Mouse (Mus musculus) forebrain, embryonic 16.5 days (tissue): ENCODE results near the gene Dmtf1. TPM values are rescaled to one million over a fixed set of nuclear protein-coding genes. Genes with fewer than 3 reads are reported as not detected.
"Not testable (repeated sequence)": the region's sequence is repeated elsewhere in the genome, so short reads cannot be mapped to it uniquely, and the experiment has no call there.

Source experiments
- ATAC-seq: fragments of 200-750 bp; cut with Nextera tagmentation; 2 replicates; pipeline ENCODE4 v1.8.0; 2017; ENCODE audit warnings: mild to moderate bottlenecking, moderate library complexity
- H3K27ac ChIP-seq: fragments of 300-500 bp; sonication (generic); 2 replicates; pipeline ENCODE4 v1.5.1; 2014; ENCODE audit warnings: low read length, control low read depth
- H3K27me3 ChIP-seq: fragments of 300-500 bp; sonication (generic); replicated peaks from 2 replicates; pipeline ENCODE4 v1.6.1; 2014; ENCODE audit warnings: low read length; ENCODE audit not compliant: control insufficient read depth, insufficient read depth
- H3K36me3 ChIP-seq: fragments of 300-500 bp; sonication (generic); 2 replicates; pipeline ENCODE4 v1.6.1; 2014; ENCODE audit not compliant: control insufficient read depth, insufficient read depth
- H3K4me1 ChIP-seq: fragments of 300-500 bp; sonication (generic); replicated peaks from 2 replicates; pipeline ENCODE4 v1.6.1; 2014; ENCODE audit warnings: low read length; ENCODE audit not compliant: control insufficient read depth, insufficient read depth
- H3K4me2 ChIP-seq: fragments of 300-500 bp; sonication (generic); 2 replicates; pipeline ENCODE4 v1.6.1; 2014; ENCODE audit warnings: mild to moderate bottlenecking, low read length, control low read depth
- H3K4me3 ChIP-seq: fragments of 300-500 bp; sonication (generic); replicated peaks from 2 replicates; pipeline ENCODE4 v1.5.1; 2014; ENCODE audit warnings: mild to moderate bottlenecking, low read length, control low read depth
- H3K9ac ChIP-seq: fragments of 300-500 bp; sonication (generic); replicated peaks from 2 replicates; pipeline ENCODE4 v1.6.1; 2014; ENCODE audit warnings: low read depth, low read length, control low read depth
- H3K9me3 ChIP-seq: fragments of 300-500 bp; sonication (generic); 2 replicates; pipeline ENCODE4 v1.6.1; 2016; ENCODE audit warnings: low read length; ENCODE audit not compliant: control insufficient read depth
- WGBS: fragments of 180-500 bp; shearing (Covaris S2); extraction: QIAGEN DNeasy Blood & Tissue Kit; methylation state at CpG from one replicate; pipeline ENCODE4 v1.1.7; 2014; 5-methylcytosine and 5-hydroxymethylcytosine counted together
- polyA plus RNA-seq: library from polyadenylated mRNA; unstranded; fragments of >200 nt; fragmentation: Nextera tagmentation; extraction: Ambion mirVana; gene quantifications from 2 replicates; pipeline ENCODE4 v1.2.1, GENCODE M21; 2015

Dmtf1 gene
- polyA plus RNA-seq = 75.0 and 78.8 TPM in 2 replicates

GRCm38 (mm10) chr5:9161456-9162041, at the start of gene Dmtf1:
Gene Dmtf1, minus strand, starts transcription at chr5:9161776.
- Histone ChIP-seq H3K4me3 (peak within 1 kb of the TSS; percentile 93), H3K4me1 (peaks cover 9% of the 10 kb centered on the region), H3K36me3 (no peaks in the 10 kb centered on the region), H3K27me3 (no peaks in the 10 kb centered on the region), H3K27ac (peak within 1 kb of the TSS; percentile 95), H3K4me2 (peak within 1 kb of the TSS; percentile 79), H3K9ac (peak within 1 kb of the TSS; percentile 79), H3K9me3 (no peaks in the 10 kb centered on the region)
- under 1% methylated on average over 61 of the region's 64 CpGs for WGBS
- peak; percentile 95 for ATAC-seq

GRCm38 (mm10) chr5:9186467-9186866, 24.9 kb upstream of the Dmtf1 start:
- no peak overlapping the region for H3K9ac ChIP-seq
- H3K4me2 ChIP-seq = no peak overlapping the region
- H3K9me3 ChIP-seq = no peaks in the 10 kb centered on the region
- H3K36me3 ChIP-seq = no peaks in the 10 kb centered on the region
- H3K4me3 ChIP-seq = no peak overlapping the region
- no peaks in the 10 kb centered on the region for H3K4me1 ChIP-seq
- 86% methylated on average over 1 of the region's 1 CpGs for WGBS
- no peak for ATAC-seq
- H3K27me3 ChIP-seq = no peaks in the 10 kb centered on the region
- H3K27ac ChIP-seq = no peak overlapping the region

- no peak overlapping the region for H3K4me2 ChIP-seq
- no peaks in the 10 kb centered on the region for H3K27me3 ChIP-seq
- no peak overlapping the region for H3K9ac ChIP-seq
- no peak for ATAC-seq
- H3K36me3 ChIP-seq = no peaks in the 10 kb centered on the region
- no peak overlapping the region for H3K27ac ChIP-seq
- no peak overlapping the region for H3K4me3 ChIP-seq
- H3K4me1 ChIP-seq = no peaks in the 10 kb centered on the region
- no peaks in the 10 kb centered on the region for H3K9me3 ChIP-seq
- WGBS = 65% methylated on average over 2 of the region's 2 CpGs
Measured at GRCm38 (mm10) chr5:9173295-9173694, 11.7 kb upstream of the Dmtf1 start.

DNA sequence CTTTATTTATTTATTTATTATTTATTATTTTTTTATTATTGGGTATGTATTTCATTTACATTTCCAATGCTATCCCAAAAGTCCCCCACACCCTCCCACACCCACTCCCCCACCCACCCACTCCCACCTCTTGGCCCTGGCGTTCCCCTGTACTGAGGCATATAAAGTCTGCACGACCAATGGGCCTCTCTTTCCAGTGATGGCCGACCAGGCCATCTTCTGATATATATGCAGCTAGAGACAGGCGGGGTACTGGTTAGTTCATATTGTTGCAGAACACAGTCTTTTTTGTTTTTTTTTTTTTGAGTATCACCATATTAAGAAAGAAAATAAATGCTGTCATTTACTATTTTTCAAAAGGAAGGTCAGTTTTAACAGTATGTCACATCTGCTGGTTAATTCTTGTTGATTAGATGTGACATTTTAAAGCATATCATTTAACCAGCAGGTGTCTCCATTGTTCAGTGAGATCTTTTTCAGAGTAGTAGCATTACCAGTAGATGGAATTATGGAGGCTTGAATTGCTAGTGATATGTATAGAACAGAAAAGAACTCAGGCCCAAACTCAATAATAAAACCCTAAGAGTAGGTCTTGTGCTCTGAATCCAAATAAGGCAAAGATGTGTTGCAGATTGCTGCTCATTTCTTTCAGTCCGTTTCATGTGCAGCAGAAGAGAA, 7.9 kb upstream of the Dmtf1 start:
- H3K4me1 ChIP-seq, H3K27ac ChIP-seq, H3K4me3 ChIP-seq, H3K4me2 ChIP-seq, H3K36me3 ChIP-seq, H3K9ac ChIP-seq, H3K9me3 ChIP-seq, H3K27me3 ChIP-seq: not testable (repeated sequence)
- WGBS = 42% methylated on average over 4 of the region's 5 CpGs
- ATAC-seq = peak; percentile 76

GRCm38 (mm10) chr5:9166366-9166765, 4.8 kb upstream of the Dmtf1 start:
- Histone ChIP-seq H3K4me1 (peaks cover 4% of the 10 kb centered on the region; the same call in 1 of the 2 replicates), H3K27me3 (no peaks in the 10 kb centered on the region), H3K4me3 (no peak overlapping the region), H3K9me3 (no peaks in the 10 kb centered on the region), H3K36me3 (no peaks in the 10 kb centered on the region), H3K27ac (no peak overlapping the region), H3K9ac (no peak overlapping the region), H3K4me2 (no peak overlapping the region)
- no peak for ATAC-seq
- 86% methylated on average over 8 of the region's 8 CpGs for WGBS

DNA sequence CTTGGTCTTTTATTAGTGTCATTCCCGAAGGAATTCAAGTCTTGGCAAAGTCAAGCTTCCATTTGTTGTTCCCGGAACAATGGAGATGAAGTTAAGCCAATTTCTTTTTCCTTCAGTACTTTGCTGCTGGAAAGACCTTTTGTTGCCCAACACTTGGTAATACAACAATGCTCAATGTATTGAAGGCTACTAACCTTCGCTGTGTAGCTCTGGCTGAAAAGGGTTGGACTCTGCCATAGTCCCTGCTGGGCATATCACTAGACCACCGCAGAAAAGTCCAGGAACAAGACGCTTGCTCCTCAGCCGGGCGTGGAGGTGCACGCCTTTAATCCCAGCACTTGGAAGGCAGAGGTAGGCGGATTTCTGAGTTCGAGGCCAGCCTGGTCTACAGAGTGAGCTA, 3.6 kb upstream of the Dmtf1 start:
- not testable (repeated sequence) for ATAC-seq, H3K4me3 ChIP-seq, H3K9me3 ChIP-seq, H3K4me2 ChIP-seq, H3K9ac ChIP-seq, H3K4me1 ChIP-seq, H3K27ac ChIP-seq, H3K36me3 ChIP-seq, H3K27me3 ChIP-seq
- 83% methylated on average over 10 of the region's 10 CpGs for WGBS

- Histone ChIP-seq H3K9me3 (no peaks in the 10 kb centered on the region), H3K27ac (no peak overlapping the region), H3K4me1 (peaks cover 9% of the 10 kb centered on the region), H3K4me2 (no peak overlapping the region), H3K36me3 (no peaks in the 10 kb centered on the region), H3K9ac (no peak overlapping the region), H3K27me3 (no peaks in the 10 kb centered on the region), H3K4me3 (no peak overlapping the region)
- ATAC-seq = no peak
- WGBS = 77% methylated on average over 3 of the region's 3 CpGs
Measured at GRCm38 (mm10) chr5:9163411-9163810, 1.8 kb upstream of the Dmtf1 start.

- Histone ChIP-seq H3K9ac (peak overlapping the region; percentile 46), H3K4me1 (peaks cover 9% of the 10 kb centered on the region), H3K4me3 (peak overlapping the region; percentile 93), H3K27me3 (no peaks in the 10 kb centered on the region), H3K4me2 (peak overlapping the region; percentile 71), H3K36me3 (no peaks in the 10 kb centered on the region), H3K9me3 (no peaks in the 10 kb centered on the region), H3K27ac (peak overlapping the region; percentile 95)
- peak; percentile 16 for ATAC-seq
- 16% methylated on average over 7 of the region's 7 CpGs for WGBS
Measured at GRCm38 (mm10) chr5:9162088-9162487, 512 bp upstream of the Dmtf1 start.

- Histone ChIP-seq H3K27me3 (no peaks in the 10 kb centered on the region), H3K9ac (peak overlapping the region; percentile 79), H3K4me1 (peaks cover 9% of the 10 kb centered on the region), H3K9me3 (no peaks in the 10 kb centered on the region), H3K4me3 (peak overlapping the region; percentile 93), H3K27ac (peak overlapping the region; percentile 95), H3K36me3 (no peaks in the 10 kb centered on the region), H3K4me2 (peak overlapping the region; percentile 79)
- 0% methylated on average over 48 of the region's 55 CpGs for WGBS
- peak; percentile 61 for ATAC-seq
Measured at GRCm38 (mm10) chr5:9160831-9161455, 633 bp downstream of the Dmtf1 start.
